Comparison of ENCODE assay signal across 8 mouse cellular contexts in genomic region chr3:142560296-142560948, GRCm38 (mm10). TPM values are rescaled to one million over a fixed set of nuclear protein-coding genes. Genes with fewer than 3 reads are reported as not detected.
DNase-seq lines count a peak whose midpoint lies in the region; ATAC-seq and TF ChIP-seq lines count a peak whose summit lies in the region.

No protein-coding gene starts in this region.

- H3K4me3 ChIP-seq in ES-E14 (ENCODE audit: insufficient read depth in 1 of 2, low read depth in 1 of 2, low read length in 2 of 2, poor library complexity in 1 of 2, severe bottlenecking in 1 of 2): peak overlapping the region in 1 of 2 experiments; percentile 54; a peak in 2 of 4 replicates
- H3K4me3 ChIP-seq in forebrain, embryonic 14.5 days (ENCODE audit: low read depth, low read length): peak overlapping the region; percentile 16; the same call in 1 of the 2 replicates
- H3K4me3 ChIP-seq in liver, postnatal 0 days (ENCODE audit: low read depth, low read length): peak overlapping the region; percentile 43
- peak overlapping the region; percentile 25 for H3K4me3 ChIP-seq in neural tube, embryonic 13.5 days
- H3K4me3 ChIP-seq in testis, adult 2 months (ENCODE audit: control insufficient read depth, low read depth, low read length): peak overlapping the region; percentile 69

- H3K9me3 ChIP-seq in ES-E14 (ENCODE audit: control insufficient read depth, insufficient read depth, low read depth, low read length): no peaks in the 10 kb centered on the region
- no peaks in the 10 kb centered on the region for H3K9me3 ChIP-seq in forebrain, embryonic 14.5 days (replicated peaks; ENCODE audit: control insufficient read depth, low read length)
- no peaks in the 10 kb centered on the region for H3K9me3 ChIP-seq in liver, postnatal 0 days (ENCODE audit: low read length)
- H3K9me3 ChIP-seq in neural tube, embryonic 13.5 days: no peaks in the 10 kb centered on the region

- peak; percentile 98 for TF ChIP-seq CTCF in liver, postnatal 0 days (IDR thresholded peaks at IDR 0.05; ENCODE audit: low read depth)
- peak; percentile 97 for TF ChIP-seq CTCF in testis, adult 2 months (IDR thresholded peaks at IDR 0.05; ENCODE audit: control insufficient read depth, insufficient read depth, insufficient replicate concordance, low read depth, low read length)

- peak; percentile 88 for DNase-seq in ES-E14 (ENCODE audit: low read depth, low spot score)
- peak; percentile 62 for DNase-seq in cerebellum, adult 11 months
- DNase-seq in forebrain, embryonic 14.5 days (ENCODE audit: low spot score): peak; percentile 84
- peak; percentile 88 to 90 for DNase-seq in heart, postnatal 14 days
- peak; percentile 33 for DNase-seq in large intestine, adult 2 months (ENCODE audit: low read depth, low spot score)
- DNase-seq in liver, postnatal 0 days: peak; percentile 84

- 22% methylated on average over 12 of the region's 12 CpGs for WGBS in forebrain, embryonic 14.5 days
- WGBS in large intestine, adult 2 months: 3% methylated on average over 12 of the region's 12 CpGs
- WGBS in liver, postnatal 0 days (ENCODE audit: insufficient replicate concordance): 7% methylated on average over 12 of the region's 12 CpGs
- 22% methylated on average over 12 of the region's 12 CpGs for WGBS in neural tube, embryonic 13.5 days

- no peak for TF ChIP-seq EP300 in liver, postnatal 0 days (IDR thresholded peaks at IDR 0.05; ENCODE audit: low read depth)

- no peak overlapping the region for H3K9ac ChIP-seq in ES-E14 (ENCODE audit: insufficient read depth, low read depth, low read length, poor library complexity, severe bottlenecking)
- peak overlapping the region; percentile 29; the same call in 1 of the 2 replicates for H3K9ac ChIP-seq in forebrain, embryonic 14.5 days (ENCODE audit: low read length)
- peak overlapping the region; percentile 16; the same call in 1 of the 2 replicates for H3K9ac ChIP-seq in liver, postnatal 0 days (replicated peaks)
- H3K9ac ChIP-seq in neural tube, embryonic 13.5 days: 0 out of 2 replicates have a peak overlapping the region, but pooled peaks have one; percentile 31

- intact Hi-C loops in heart, postnatal 14 days (cut with DNase I): loop anchor here (1.0 to 10.0 kb wide), 4 partner anchors 32 to 286 kb away; partner anchors contain the start of gene Gbp5

- no peaks in the 10 kb centered on the region for H3K27me3 ChIP-seq in forebrain, embryonic 14.5 days (replicated peaks; ENCODE audit: control insufficient read depth, insufficient read depth, low read length)
- H3K27me3 ChIP-seq in liver, postnatal 0 days (ENCODE audit: insufficient read depth, low read length): no peaks in the 10 kb centered on the region
- H3K27me3 ChIP-seq in neural tube, embryonic 13.5 days: no peaks in the 10 kb centered on the region
- no peaks in the 10 kb centered on the region for H3K27me3 ChIP-seq in testis, adult 2 months (ENCODE audit: control insufficient read depth, insufficient read depth, low read length)

- peak; percentile 88 for ATAC-seq in forebrain, embryonic 14.5 days
- ATAC-seq in liver, postnatal 0 days: peak; percentile 83
- peak; percentile 77 for ATAC-seq in neural tube, embryonic 13.5 days (ENCODE audit: low read depth)

- no peak overlapping the region for H3K27ac ChIP-seq in ES-E14 (ENCODE audit: insufficient read depth, low read depth, low read length, poor library complexity, severe bottlenecking)
- H3K27ac ChIP-seq in forebrain, embryonic 14.5 days (ENCODE audit: low read depth, low read length): no peak overlapping the region
- H3K27ac ChIP-seq in liver, postnatal 0 days (ENCODE audit: low read depth): peak overlapping the region; percentile 71
- no peak overlapping the region for H3K27ac ChIP-seq in neural tube, embryonic 13.5 days (replicated peaks)
- H3K27ac ChIP-seq in testis, adult 2 months (ENCODE audit: control insufficient read depth, insufficient read depth, low read depth, low read length): peak overlapping the region; percentile 62; the same call in 1 of the 2 replicates

- TF ChIP-seq POLR2A in testis, adult 2 months (IDR thresholded peaks at IDR 0.05; ENCODE audit: control insufficient read depth, low read depth, low read length): no peak

- peak overlapping the region; percentile 42 for H3K4me2 ChIP-seq in forebrain, embryonic 14.5 days (ENCODE audit: low read length)
- peak overlapping the region; percentile 65 for H3K4me2 ChIP-seq in liver, postnatal 0 days (ENCODE audit: low read depth, low read length)
- peak overlapping the region; percentile 46 for H3K4me2 ChIP-seq in neural tube, embryonic 13.5 days

- no peaks in the 10 kb centered on the region for H3K36me3 ChIP-seq in ES-E14 (ENCODE audit: control insufficient read depth, insufficient read depth, low read length, poor library complexity, severe bottlenecking)
- no peaks in the 10 kb centered on the region for H3K36me3 ChIP-seq in forebrain, embryonic 14.5 days (ENCODE audit: control insufficient read depth, insufficient read depth, low read length)
- no peaks in the 10 kb centered on the region for H3K36me3 ChIP-seq in liver, postnatal 0 days (replicated peaks; ENCODE audit: insufficient read depth, low read length)
- H3K36me3 ChIP-seq in neural tube, embryonic 13.5 days: no peaks in the 10 kb centered on the region
- H3K36me3 ChIP-seq in testis, adult 2 months (ENCODE audit: control insufficient read depth, insufficient read depth, low read length): no peaks in the 10 kb centered on the region

- peaks cover 0 to 4% of the 10 kb centered on the region in 2 experiments; a peak in 1 of 4 replicates for H3K4me1 ChIP-seq in ES-E14 (ENCODE audit: control insufficient read depth in 2 of 2, insufficient read depth in 2 of 2, low read length in 2 of 2, poor library complexity in 1 of 2)
- H3K4me1 ChIP-seq in forebrain, embryonic 14.5 days (ENCODE audit: control insufficient read depth, insufficient read depth, low read length): no peaks in the 10 kb centered on the region; the same call in 1 of the 2 replicates
- 0 out of 2 replicates have a peak, but pooled peaks cover 3% of the 10 kb centered on the region for H3K4me1 ChIP-seq in liver, postnatal 0 days (ENCODE audit: insufficient read depth)
- H3K4me1 ChIP-seq in neural tube, embryonic 13.5 days (replicated peaks): peaks cover 10% of the 10 kb centered on the region; the same call in 1 of the 2 replicates
- peaks cover 3% of the 10 kb centered on the region; the same call in 1 of the 2 replicates for H3K4me1 ChIP-seq in testis, adult 2 months (ENCODE audit: control insufficient read depth, insufficient read depth, low read length)

- in situ Hi-C loops in ES-E14 (cut with MboI; ENCODE audit: low sequenced_read_pairs in 2 of 2, unreplicated experiment in 2 of 2): no loop called here

TF ChIP-seq in ES-E14, 5 proteins besides CTCF, POLR2A, EP300 and RAD21:
- TF ChIP-seq MAFK (IDR thresholded peaks at IDR 0.05; ENCODE audit: insufficient read depth, low read depth, low read length) (no peak), ZC3H11A (IDR thresholded peaks at IDR 0.05; ENCODE audit: borderline replicate concordance, low read depth, low read length) (peak; percentile 63; the same call in 1 of the 2 replicates), HCFC1 (IDR thresholded peaks at IDR 0.05; ENCODE audit: borderline replicate concordance, insufficient read depth, low read length) (no peak), CHD2 (IDR thresholded peaks at IDR 0.05; ENCODE audit: low read depth, low read length) (no peak), ZNF384 (IDR thresholded peaks at IDR 0.05; ENCODE audit: low read depth, low read length) (no peak)

RNA-seq across cellular contexts. Expression of gene Gbp3, which starts 0.6 kb away (rescaled TPM):
- 4.7 and 4.8 TPM in 2 replicates for total RNA-seq in ES-E14 (2012; rRNA removed)
- 1.0 and 1.5 TPM in 2 replicates for polyA plus RNA-seq in forebrain, embryonic 14.5 days (2014; fragmentation: Nextera tagmentation; extraction: Ambion mirVana)
- total RNA-seq in heart, postnatal 14 days (2021): 10 to 100 TPM; 10.5 to 13.3 TPM
- polyA plus RNA-seq in large intestine, adult 2 months (2012; rRNA removed): 13.8 and 23.7 TPM in 2 replicates
- polyA plus RNA-seq in liver, postnatal 0 days (2015; fragmentation: Nextera tagmentation; extraction: Ambion mirVana): 3.6 and 4.0 TPM in 2 replicates
- polyA plus RNA-seq in neural tube, embryonic 13.5 days (2015; fragmentation: Nextera tagmentation; extraction: Ambion mirVana): 0.47 and 1.5 TPM in 2 replicates
- polyA plus RNA-seq in testis, adult 2 months (2012; rRNA removed): 0.74 and 1.5 TPM in 2 replicates

RNA-seq across cellular contexts. Expression of gene Gbp7, which starts 30.3 kb away (rescaled TPM):
- 0.79 and 0.94 TPM in 2 replicates for total RNA-seq in ES-E14 (2012; rRNA removed)
- 1.5 TPM in 2 replicates for polyA plus RNA-seq in forebrain, embryonic 14.5 days (2014; fragmentation: Nextera tagmentation; extraction: Ambion mirVana)
- 10 to 100 TPM in 1 of 2 experiments, 1 to 10 TPM in 1; 9.6 to 10.5 TPM for total RNA-seq in heart, postnatal 14 days (2021)
- polyA plus RNA-seq in large intestine, adult 2 months (2012; rRNA removed): 1.3 and 3.7 TPM in 2 replicates
- polyA plus RNA-seq in liver, postnatal 0 days (2015; fragmentation: Nextera tagmentation; extraction: Ambion mirVana): 7.1 and 7.8 TPM in 2 replicates
- 1.8 and 2.6 TPM in 2 replicates for polyA plus RNA-seq in neural tube, embryonic 13.5 days (2015; fragmentation: Nextera tagmentation; extraction: Ambion mirVana)
- polyA plus RNA-seq in testis, adult 2 months (2012; rRNA removed): 0.22 and 0.25 TPM in 2 replicates

RNA-seq across cellular contexts. Expression of gene Gbp2b, which starts 34.2 kb away (rescaled TPM):
- total RNA-seq in ES-E14 (2012; rRNA removed): 5.3 and 5.6 TPM in 2 replicates
- polyA plus RNA-seq in forebrain, embryonic 14.5 days (2014; fragmentation: Nextera tagmentation; extraction: Ambion mirVana): not detected in 2 replicates
- under 1 TPM; 0.10 to 0.12 TPM for total RNA-seq in heart, postnatal 14 days (2021)
- polyA plus RNA-seq in large intestine, adult 2 months (2012; rRNA removed): 2.7 and 3.9 TPM in 2 replicates
- 0.05 TPM in 1 of 2 replicates, not detected in the other for polyA plus RNA-seq in liver, postnatal 0 days (2015; fragmentation: Nextera tagmentation; extraction: Ambion mirVana)
- polyA plus RNA-seq in neural tube, embryonic 13.5 days (2015; fragmentation: Nextera tagmentation; extraction: Ambion mirVana): not detected in 2 replicates
- 0.06 TPM in 1 of 2 replicates, not detected in the other for polyA plus RNA-seq in testis, adult 2 months (2012; rRNA removed)

RNA-seq across cellular contexts. Expression of gene Gbp2, which starts 60.0 kb away (rescaled TPM):
- total RNA-seq in ES-E14 (2012; rRNA removed): 9.7 and 12.6 TPM in 2 replicates
- 0.33 and 0.63 TPM in 2 replicates for polyA plus RNA-seq in forebrain, embryonic 14.5 days (2014; fragmentation: Nextera tagmentation; extraction: Ambion mirVana)
- total RNA-seq in heart, postnatal 14 days (2021): 1 to 10 TPM; 8.8 to 9.8 TPM
- polyA plus RNA-seq in large intestine, adult 2 months (2012; rRNA removed): 19.6 and 19.8 TPM in 2 replicates
- 3.1 and 3.8 TPM in 2 replicates for polyA plus RNA-seq in liver, postnatal 0 days (2015; fragmentation: Nextera tagmentation; extraction: Ambion mirVana)
- polyA plus RNA-seq in neural tube, embryonic 13.5 days (2015; fragmentation: Nextera tagmentation; extraction: Ambion mirVana): 0.50 and 0.78 TPM in 2 replicates
- 0.52 and 0.63 TPM in 2 replicates for polyA plus RNA-seq in testis, adult 2 months (2012; rRNA removed)

Comparison
In these comparisons a context has a peak if more than half of its experiments do, and no peak if none do; other contexts are left out.
1. DNase-seq: peak in every context shown above with its lines; median percentile 89 in heart, postnatal 14 days; 88 in ES-E14; 84 in forebrain, embryonic 14.5 days; 84 in liver, postnatal 0 days; 62 in cerebellum, adult 11 months; 33 in large intestine, adult 2 months.
2. H3K27ac ChIP-seq: peak in liver, postnatal 0 days (single experiment) and testis, adult 2 months (single experiment); none in ES-E14 (single experiment), forebrain, embryonic 14.5 days (single experiment) and neural tube, embryonic 13.5 days (single experiment).
3. Peak in every context shown above with its lines, with median percentiles within 50 percentile points of each other: ATAC-seq and H3K4me2 ChIP-seq.